In the genomic region with DNA sequence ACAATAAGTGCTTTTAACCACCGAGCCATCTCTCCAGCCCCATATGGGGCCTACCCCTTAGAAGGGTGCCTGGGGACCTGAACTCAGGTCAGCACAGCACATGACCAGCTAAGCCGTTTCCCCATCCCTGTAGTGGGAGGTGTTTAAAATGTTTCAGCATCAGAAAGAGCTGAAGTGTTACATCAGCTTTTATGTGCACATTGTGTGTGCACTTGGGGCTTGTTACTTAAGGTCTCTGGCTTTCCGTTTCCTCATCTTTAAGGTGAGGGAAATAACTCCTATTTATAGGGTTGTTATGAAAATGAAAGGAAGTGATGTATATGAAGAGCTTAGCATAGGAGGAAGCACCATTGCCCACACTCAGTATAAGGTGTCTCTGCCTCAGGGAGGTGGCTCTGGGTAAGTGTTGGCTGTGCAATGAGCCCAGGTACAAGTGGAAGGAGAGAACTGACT, we compare ENCODE assay signal across 15 mouse cellular contexts. TPM values are rescaled to one million over a fixed set of nuclear protein-coding genes. Genes with fewer than 3 reads are reported as not detected.
DNase-seq lines count a peak whose midpoint lies in the region; ATAC-seq lines count a peak whose summit lies in the region.
"Had no signal": no experiment of that assay in that cellular context is flagged by ENCODE, and none has a peak within 500 bp of the region (broad histone marks: within the 10 kb centered on the region; RNA-seq: fewer than 3 reads in every experiment).

No protein-coding gene starts in this region.

- no peaks in the 10 kb centered on the region for H3K27me3 ChIP-seq in hindbrain, embryonic 10.5 days (ENCODE audit: insufficient read depth, poor library complexity, severe bottlenecking)
- no peaks in the 10 kb centered on the region for H3K27me3 ChIP-seq in hindbrain, embryonic 14.5 days (ENCODE audit: control insufficient read depth, insufficient read depth, low read length)
- H3K27me3 ChIP-seq in hindbrain, embryonic 12.5 days = no peaks in the 10 kb centered on the region
- H3K27me3 ChIP-seq: embryonic facial prominence, embryonic 12.5 days; neural tube, embryonic 15.5 days had no signal

- ATAC-seq in hindbrain, embryonic 14.5 days (ENCODE audit: low FRiP score) = no peak
- no peak for ATAC-seq in hindbrain, embryonic 12.5 days (ENCODE audit: low FRiP score)

- H3K9ac ChIP-seq in hindbrain, embryonic 14.5 days = no peak overlapping the region
- no peak overlapping the region for H3K9ac ChIP-seq in hindbrain, embryonic 12.5 days
- H3K9ac ChIP-seq: embryonic facial prominence, embryonic 12.5 days; neural tube, embryonic 15.5 days had no signal

- WGBS in hindbrain, embryonic 10.5 days = 70% methylated on average over 3 of the region's 3 CpGs
- WGBS in hindbrain, embryonic 14.5 days = 72% methylated on average over 3 of the region's 3 CpGs
- WGBS in hindbrain, embryonic 12.5 days = 63% methylated on average over 3 of the region's 3 CpGs

- no peak overlapping the region for H3K4me3 ChIP-seq in hindbrain, embryonic 10.5 days
- H3K4me3 ChIP-seq in hindbrain, embryonic 14.5 days (replicated peaks; ENCODE audit: low read length) = no peak overlapping the region
- H3K4me3 ChIP-seq in hindbrain, embryonic 12.5 days = no peak overlapping the region
- H3K4me3 ChIP-seq: embryonic facial prominence, embryonic 12.5 days; neural tube, embryonic 15.5 days had no signal

- peaks cover 56% of the 10 kb centered on the region for H3K36me3 ChIP-seq in hindbrain, embryonic 10.5 days
- no peaks in the 10 kb centered on the region for H3K36me3 ChIP-seq in hindbrain, embryonic 14.5 days (replicated peaks; ENCODE audit: control insufficient read depth, insufficient read depth)
- H3K36me3 ChIP-seq in hindbrain, embryonic 12.5 days = 0 out of 2 replicates have a peak, but pooled peaks cover 9% of the 10 kb centered on the region

- H3K4me2 ChIP-seq in hindbrain, embryonic 14.5 days (replicated peaks) = no peak overlapping the region
- H3K4me2 ChIP-seq in hindbrain, embryonic 12.5 days (replicated peaks) = no peak overlapping the region
- H3K4me2 ChIP-seq: embryonic facial prominence, embryonic 12.5 days; neural tube, embryonic 15.5 days had no signal

- peak overlapping the region; percentile 23; the same call in 1 of the 2 replicates for H3K27ac ChIP-seq in hindbrain, embryonic 10.5 days
- H3K27ac ChIP-seq in hindbrain, embryonic 14.5 days = no peak overlapping the region
- no peak overlapping the region for H3K27ac ChIP-seq in hindbrain, embryonic 12.5 days
- H3K27ac ChIP-seq: embryonic facial prominence, embryonic 12.5 days; kidney, postnatal 0 days; neural tube, embryonic 15.5 days had no signal

- H3K4me1 ChIP-seq in hindbrain, embryonic 10.5 days (replicated peaks) = peaks cover 44% of the 10 kb centered on the region
- peaks cover 26% of the 10 kb centered on the region for H3K4me1 ChIP-seq in hindbrain, embryonic 14.5 days (replicated peaks; ENCODE audit: control insufficient read depth, insufficient read depth, low read length)
- H3K4me1 ChIP-seq in hindbrain, embryonic 12.5 days = peaks cover 27% of the 10 kb centered on the region

- no peak for DNase-seq in hindbrain, embryonic 10.5 days (ENCODE audit: low spot score)
- no peak for DNase-seq in hindbrain, embryonic 14.5 days (ENCODE audit: low spot score)
- DNase-seq in thymus, postnatal 0 days (ENCODE audit: low spot score) = peak; percentile 28
- no peak for DNase-seq in thymus, postnatal 4 days
- peak; percentile 82 for DNase-seq in induced T-regulatory cell, adult 2 months (ENCODE audit: low read depth)
- DNase-seq in adrenal gland, adult 8-10 months = no peak
- DNase-seq in urinary bladder, postnatal 36 days (ENCODE audit: low spot score in 2 of 2) = no peak
- DNase-seq: adrenal gland, postnatal 10 days; cerebellum, postnatal 25 days; right cerebral cortex, adult 18-20 months; thymus, postnatal 36 days had no signal

- no peaks in the 10 kb centered on the region for H3K9me3 ChIP-seq in hindbrain, embryonic 10.5 days
- no peaks in the 10 kb centered on the region for H3K9me3 ChIP-seq in hindbrain, embryonic 14.5 days (ENCODE audit: control insufficient read depth, low read length)
- H3K9me3 ChIP-seq in hindbrain, embryonic 12.5 days (replicated peaks) = no peaks in the 10 kb centered on the region
- H3K9me3 ChIP-seq: neural tube, embryonic 15.5 days had no signal

RNA-seq across cellular contexts. Expression of gene Trim8, which starts 34.4 kb away (rescaled TPM):
- polyA plus RNA-seq in hindbrain, embryonic 10.5 days (2016; fragmentation: Nextera tagmentation; extraction: Ambion mirVana) = 26.5 and 30.0 TPM in 2 replicates
- 37.5 and 39.4 TPM in 2 replicates for polyA plus RNA-seq in hindbrain, embryonic 14.5 days (2014; fragmentation: Nextera tagmentation; extraction: Ambion mirVana)
- polyA plus RNA-seq in thymus, postnatal 0 days (2015; fragmentation: Nextera tagmentation; extraction: Ambion mirVana) = 20.4 and 23.6 TPM in 2 replicates
- total RNA-seq in adrenal gland, adult 8-10 months (2022) = 10 to 100 TPM; 46.6 to 69.0 (median 59.4) TPM
- polyA plus RNA-seq in hindbrain, embryonic 12.5 days (2016; fragmentation: Nextera tagmentation; extraction: Ambion mirVana) = 41.8 and 44.7 TPM in 2 replicates

Comparison
In these comparisons a context has a peak if more than half of its experiments do, and no peak if none do; other contexts are left out.
1. DNase-seq: peak in thymus, postnatal 0 days (single experiment) and induced T-regulatory cell, adult 2 months (single experiment); none in hindbrain, embryonic 10.5 days (single experiment), hindbrain, embryonic 14.5 days (single experiment), thymus, postnatal 4 days (single experiment), adrenal gland, adult 8-10 months (single experiment) and urinary bladder, postnatal 36 days (0 of 2).